In genomic region chr9:53292833-53293232, GRCm38 (mm10) we compare ENCODE assay signal across 20 mouse cellular contexts. TPM values are rescaled to one million over a fixed set of nuclear protein-coding genes. Genes with fewer than 3 reads are reported as not detected.
DNase-seq lines count a peak whose midpoint lies in the region; ATAC-seq lines count a peak whose summit lies in the region.
"Had no signal": no experiment of that assay in that cellular context is flagged by ENCODE, and none has a peak within 500 bp of the region (broad histone marks: within the 10 kb centered on the region; RNA-seq: fewer than 3 reads in every experiment).

No protein-coding gene starts in this region.

- ATAC-seq in frontal cortex, adult (ENCODE audit: low TSS enrichment) = peak; percentile 64; the same call in 1 of the 2 replicates
- ATAC-seq: activated CD4-positive, CD25-positive, alpha-beta regulatory T cell, adult 4 months; CD4-positive, CD25-positive, alpha-beta regulatory T cell, adult 4 months; Patski had no signal

- DNase-seq in frontal cortex, postnatal 10 days (ENCODE audit: low spot score in 2 of 2) = no peak
- peak; percentile 62 for DNase-seq in brain, adult 2 months (ENCODE audit: low read depth, low spot score)
- DNase-seq in gastrocnemius, postnatal 14 days = no peak
- DNase-seq: adrenal gland, adult 2 months; adrenal gland, adult 8-10 months; adrenal gland, postnatal 10 days; adrenal gland, postnatal 14 days; adrenal gland, postnatal 25 days; adrenal gland, postnatal 36 days; B cell, adult 2 months; cerebellum, adult 11 months; cerebellum, adult 11-12 months; cerebellum, adult 18-20 months; cerebellum, adult 2 months had no signal

- intact Hi-C loops in gastrocnemius, postnatal 14 days (cut with DNase I; ENCODE audit: low total_unique reads) = no loop called here

RNA-seq across cellular contexts. Expression of gene Exph5, which starts 8.6 kb away (rescaled TPM):
- 1 to 10 TPM in 1 of 2 experiments, under 1 TPM in 1; 0.80 to 1.3 TPM for total RNA-seq in gastrocnemius, postnatal 14 days (2021)
- total RNA-seq: CH12.LX, MEL had no signal

RNA-seq across cellular contexts. Expression of gene Ddx10, which starts 45.0 kb away (rescaled TPM):
- total RNA-seq in gastrocnemius, postnatal 14 days (2021) = 1 to 10 TPM; 8.2 to 9.7 TPM
